Mouse (Mus musculus) heart, embryonic 14.5 days (tissue): ENCODE measurements around the gene Syp. TPM values are rescaled to one million over a fixed set of nuclear protein-coding genes. Genes with fewer than 3 reads are reported as not detected.

Experiments
- ATAC-seq: fragments of 200-750 bp; cut with Nextera tagmentation; 2 replicates; pipeline ENCODE4 v1.8.0; 2017; ENCODE audit warnings: low read depth, moderate TSS enrichment; ENCODE audit not compliant: insufficient number of reproducible peaks, insufficient read depth, low FRiP score
- H3K27ac ChIP-seq, 2 experiments: fragments of 200-500 bp in 1 of 2; fragments of 300-500 bp in 1 of 2; sonication (generic) in 1 of 2; replicated peaks in 1 of 2; 2 replicates each; pipeline ENCODE4 v1.5.1; 2012 to 2014; ENCODE audit warnings: low read depth in 2 of 2, low read length in 2 of 2, control low read depth in 1 of 2, mild to moderate bottlenecking in 1 of 2, mixed read lengths in 1 of 2; ENCODE audit not compliant: control insufficient read depth in 1 of 2, insufficient read depth in 1 of 2
- H3K27me3 ChIP-seq: fragments of 300-500 bp; sonication (generic); 2 replicates; pipeline ENCODE4 v1.6.1; 2014; ENCODE audit warnings: mild to moderate bottlenecking, low read length, control low read depth; ENCODE audit not compliant: control insufficient read depth, insufficient read depth
- H3K36me3 ChIP-seq: fragments of 300-500 bp; sonication (generic); 2 replicates; pipeline ENCODE4 v1.6.1; 2014; ENCODE audit warnings: mild to moderate bottlenecking, control low read depth, low read length, mixed read lengths; ENCODE audit not compliant: control insufficient read depth, insufficient read depth
- H3K4me1 ChIP-seq, 2 experiments: fragments of 200-500 bp in 1 of 2; fragments of 300-500 bp in 1 of 2; sonication (generic) in 1 of 2; 2 replicates each; pipeline ENCODE4 v1.6.1; 2012 to 2014; ENCODE audit warnings: low read length in 2 of 2, control low read depth in 1 of 2, mixed read lengths in 1 of 2; ENCODE audit not compliant: control insufficient read depth in 2 of 2, insufficient read depth in 2 of 2
- H3K4me2 ChIP-seq: fragments of 300-500 bp; sonication (generic); 2 replicates; pipeline ENCODE4 v1.6.1; 2014; ENCODE audit warnings: mild to moderate bottlenecking, low read length
- H3K4me3 ChIP-seq, 2 experiments: fragments of 200-500 bp in 1 of 2; fragments of 300-500 bp in 1 of 2; sonication (generic) in 1 of 2; 2 replicates each; pipeline ENCODE4 v1.5.1; 2012 to 2014; ENCODE audit warnings: low read length in 2 of 2, mild to moderate bottlenecking in 2 of 2, control low read depth in 1 of 2, low read depth in 1 of 2, moderate library complexity in 1 of 2; ENCODE audit not compliant: control insufficient read depth in 1 of 2, insufficient read depth in 1 of 2
- H3K9ac ChIP-seq: fragments of 300-500 bp; sonication (generic); 2 replicates; pipeline ENCODE4 v1.6.1; 2014; ENCODE audit warnings: mild to moderate bottlenecking, low read length
- H3K9me3 ChIP-seq: fragments of 300-500 bp; sonication (generic); 2 replicates; pipeline ENCODE4 v1.6.1; 2016; ENCODE audit warnings: low read length, control low read depth; ENCODE audit not compliant: control insufficient read depth
- WGBS: fragments of 180-500 bp; shearing (Covaris S2); extraction: QIAGEN DNeasy Blood & Tissue Kit; methylation state at CpG from one replicate; pipeline ENCODE4 v1.1.7; 2014; 5-methylcytosine and 5-hydroxymethylcytosine counted together
- polyA plus RNA-seq: library from polyadenylated mRNA; unstranded; fragments of >200 nt; fragmentation: Nextera tagmentation; extraction: Ambion mirVana; gene quantifications from 2 replicates; pipeline ENCODE4 v1.2.1, GENCODE M21; 2014

Gene Syp
- polyA plus RNA-seq, 1 experiment from 2014 or later, result 2.0 TPM

- no peaks in the 10 kb centered on the region for H3K9me3 ChIP-seq
- H3K27me3 ChIP-seq, result no peaks in the 10 kb centered on the region
- H3K36me3 ChIP-seq, result no peaks in the 10 kb centered on the region
- WGBS, result 26% methylated on average over 10 of the region's 10 CpGs
- H3K4me1 ChIP-seq, result peaks cover 7 to 9% of the 10 kb centered on the region in 2 experiments; a peak in 2 of 4 replicates
- ATAC-seq, result no peak
- peak overlapping the region; percentile 69 for H3K4me2 ChIP-seq
- H3K4me3 ChIP-seq, result peak overlapping the region; percentile 29 to 31
- peak overlapping the region; percentile 57 for H3K9ac ChIP-seq
- peak overlapping the region in 1 of 2 experiments; percentile 44; a peak in 1 of 4 replicates for H3K27ac ChIP-seq
Observed at GRCm38 (mm10) chrX:7675001-7675380, 36.7 kb downstream of the Syp start.

- no peak for ATAC-seq
- 39% methylated on average over 3 of the region's 3 CpGs for WGBS
- Histone ChIP-seq H3K4me3 (no peak overlapping the region), H3K9me3 (no peaks in the 10 kb centered on the region), H3K27me3 (no peaks in the 10 kb centered on the region), H3K4me1 (peaks cover 0 to 4% of the 10 kb centered on the region in 2 experiments; a peak in 1 of 4 replicates), H3K4me2 (no peak overlapping the region), H3K27ac (no peak overlapping the region), H3K9ac (no peak overlapping the region), H3K36me3 (no peaks in the 10 kb centered on the region)
Observed at GRCm38 (mm10) chrX:7678986-7679385, 40.7 kb downstream of the Syp start.

- Histone ChIP-seq H3K4me2 (peak overlapping the region; percentile 64), H3K4me3 (peak overlapping the region; percentile 33 to 37), H3K9me3 (no peaks in the 10 kb centered on the region), H3K9ac (peak overlapping the region; percentile 60), H3K27ac (peak overlapping the region; percentile 28 to 56; a peak in 2 of 4 replicates), H3K4me1 (no peaks in the 10 kb centered on the region; a peak in 1 of 4 replicates), H3K36me3 (no peaks in the 10 kb centered on the region), H3K27me3 (no peaks in the 10 kb centered on the region)
- ATAC-seq, result peak; percentile 79
- WGBS, result 15% methylated on average over 27 of the region's 27 CpGs
Observed at GRCm38 (mm10) chrX:7679405-7680056, 41.3 kb downstream of the Syp start.

GRCm38 (mm10) chrX:7680057-7680412, 41.8 kb downstream of the Syp start:
- no peak overlapping the region for H3K27ac ChIP-seq
- 29% methylated on average over 12 of the region's 12 CpGs for WGBS
- no peak for ATAC-seq

GRCm38 (mm10) chrX:7680864-7681263, 42.6 kb downstream of the Syp start, which contains the start of gene Magix:
Gene Magix (minus strand): TSS chrX:7681251.
- H3K4me1 ChIP-seq, result no peaks in the 10 kb centered on the region; a peak in 1 of 4 replicates
- peak within 1 kb of the TSS; percentile 64 for H3K4me2 ChIP-seq
- no peaks in the 10 kb centered on the region for H3K36me3 ChIP-seq
- no peaks in the 10 kb centered on the region for H3K9me3 ChIP-seq
- no peak for ATAC-seq
- H3K4me3 ChIP-seq, result peak within 1 kb of the TSS; percentile 33 to 37; a peak in 3 of 4 replicates
- H3K27me3 ChIP-seq, result no peaks in the 10 kb centered on the region
- no peak within 1 kb of the TSS for H3K27ac ChIP-seq
- H3K9ac ChIP-seq, result peak within 1 kb of the TSS; percentile 60
- WGBS, result 61% methylated on average over 14 of the region's 14 CpGs

More at GRCm38 (mm10) chrX:7680057-7680412, 41.8 kb downstream of the Syp start:
- H3K36me3 ChIP-seq, result no peaks in the 10 kb centered on the region
- H3K4me2 ChIP-seq, result peak overlapping the region; percentile 64
- H3K4me3 ChIP-seq, result peak overlapping the region; percentile 33 to 37
- H3K27me3 ChIP-seq, result no peaks in the 10 kb centered on the region
- H3K9ac ChIP-seq, result peak overlapping the region; percentile 60
- no peaks in the 10 kb centered on the region; a peak in 1 of 4 replicates for H3K4me1 ChIP-seq
- no peaks in the 10 kb centered on the region for H3K9me3 ChIP-seq

- H3K4me1 ChIP-seq, result no peaks in the 10 kb centered on the region
- no peaks in the 10 kb centered on the region for H3K36me3 ChIP-seq
- no peak overlapping the region for H3K27ac ChIP-seq
- H3K9me3 ChIP-seq, result no peaks in the 10 kb centered on the region
- H3K9ac ChIP-seq, result no peak overlapping the region
- 81% methylated on average over 2 of the region's 2 CpGs for WGBS
- H3K4me3 ChIP-seq, result no peak overlapping the region
- no peaks in the 10 kb centered on the region for H3K27me3 ChIP-seq
- H3K4me2 ChIP-seq, result no peak overlapping the region
- ATAC-seq, result no peak
Observed at GRCm38 (mm10) chrX:7688321-7688720, 50.0 kb downstream of the Syp start.

GRCm38 (mm10) chrX:7690486-7690885, 52.2 kb downstream of the Syp start:
- Histone ChIP-seq H3K36me3 (no peaks in the 10 kb centered on the region), H3K9me3 (no peaks in the 10 kb centered on the region), H3K4me1 (no peaks in the 10 kb centered on the region), H3K27me3 (no peaks in the 10 kb centered on the region), H3K27ac (no peak overlapping the region), H3K4me2 (no peak overlapping the region), H3K9ac (no peak overlapping the region), H3K4me3 (no peak overlapping the region)
- no peak for ATAC-seq
- 56% methylated on average over 3 of the region's 3 CpGs for WGBS

GRCm38 (mm10) chrX:7692862-7693261, 54.6 kb downstream of the Syp start:
- Histone ChIP-seq H3K4me1 (no peaks in the 10 kb centered on the region), H3K27ac (no peak overlapping the region), H3K4me3 (no peak overlapping the region), H3K9me3 (no peaks in the 10 kb centered on the region), H3K36me3 (no peaks in the 10 kb centered on the region), H3K27me3 (no peaks in the 10 kb centered on the region), H3K4me2 (no peak overlapping the region), H3K9ac (no peak overlapping the region)
- 31% methylated on average over 4 of the region's 4 CpGs for WGBS
- no peak for ATAC-seq
